Mouse (Mus musculus) CH12.LX (cell line): ENCODE results near the gene Gclm. TPM values are rescaled to one million over a fixed set of nuclear protein-coding genes. Genes with fewer than 3 reads are reported as not detected.

ENCODE experiments used
- DNase-seq: peaks from one replicate; pipeline ENCODE4 v3.0.0-alpha.2; 2013; ENCODE audit errors: extremely low read depth
- H3K27ac ChIP-seq: 2 replicates; pipeline ENCODE4 v1.5.1; 2012; ENCODE audit warnings: low read depth, mild to moderate bottlenecking, control low read depth, moderate library complexity; ENCODE audit not compliant: insufficient read depth
- H3K27me3 ChIP-seq: replicated peaks from 2 replicates; pipeline ENCODE3; 2012; ENCODE audit warnings: inconsistent platforms
- H3K36me3 ChIP-seq, 2 experiments: replicated peaks in 1 of 2; 2 replicates each; pipeline versions ENCODE3 to v1.6.1; 2012; ENCODE audit warnings: inconsistent platforms in 1 of 2, low read length in 1 of 2, mild to moderate bottlenecking in 1 of 2, mixed read lengths in 1 of 2, moderate library complexity in 1 of 2; ENCODE audit not compliant: control insufficient read depth in 1 of 2, insufficient read depth in 1 of 2
- H3K4me1 ChIP-seq, 2 experiments: 2 replicates each; pipeline ENCODE4 v1.6.1; 2012; ENCODE audit warnings: inconsistent platforms in 1 of 2, moderate library complexity in 1 of 2; ENCODE audit not compliant: insufficient read depth in 2 of 2, control insufficient read depth in 1 of 2
- H3K4me2 ChIP-seq: 2 replicates; pipeline ENCODE4 v1.6.1; 2012; ENCODE audit warnings: low read depth, mild to moderate bottlenecking, control low read depth; ENCODE audit not compliant: poor library complexity, insufficient read depth, severe bottlenecking
- H3K4me3 ChIP-seq, 3 experiments: fragments of 150-350 bp in 1 of 3; sonication (generic) in 1 of 3; replicated peaks in 1 of 3; 2 replicates each; pipeline versions ENCODE3 to v1.5.1; 2011 to 2012; ENCODE audit warnings: low read depth in 2 of 3, low read length in 2 of 3, mild to moderate bottlenecking in 2 of 3, moderate library complexity in 2 of 3, control low read depth in 1 of 3, improper control_type of control experiment in 1 of 3, inconsistent platforms in 1 of 3, mixed read lengths in 1 of 3; ENCODE audit not compliant: poor library complexity in 1 of 3
- H3K79me2 ChIP-seq: replicated peaks from 2 replicates; pipeline ENCODE4 v1.6.1; 2012; ENCODE audit warnings: mild to moderate bottlenecking, moderate library complexity; ENCODE audit not compliant: control insufficient read depth, poor library complexity, insufficient read depth, severe bottlenecking; ENCODE audit errors: extremely low read depth
- H3K9ac ChIP-seq: 2 replicates; pipeline ENCODE4 v1.6.1; 2012; ENCODE audit warnings: low read depth, mild to moderate bottlenecking, control low read depth, moderate library complexity; ENCODE audit not compliant: insufficient read depth
- H3K9me3 ChIP-seq: replicated peaks from 2 replicates; pipeline ENCODE3; 2012; ENCODE audit warnings: low read length, inconsistent platforms, mixed read lengths
- BHLHE40 ChIP-seq: IDR thresholded peaks from 2 replicates; pipeline ENCODE4 v1.6.1; 2011; ENCODE audit warnings: mild to moderate bottlenecking, low read depth, low read length, improper control_type of control experiment
- CHD1 ChIP-seq: IDR thresholded peaks from 2 replicates; pipeline ENCODE4 v1.6.1; 2012; ENCODE audit warnings: low read depth, low read length, improper control_type of control experiment, inconsistent platforms
- CHD2 ChIP-seq: IDR thresholded peaks from 2 replicates; pipeline ENCODE4 v1.6.1; 2011; ENCODE audit warnings: low read length, improper control_type of control experiment
- CTCF ChIP-seq, 2 experiments: IDR thresholded peaks in 1 of 2; conservative IDR thresholded peaks in 1 of 2; 2 replicates each; pipeline ENCODE4 v1.5.1; 2011 to 2012; ENCODE audit warnings: low read depth in 2 of 2, low read length in 2 of 2, improper control_type of control experiment in 1 of 2, inconsistent platforms in 1 of 2, mild to moderate bottlenecking in 1 of 2, moderate library complexity in 1 of 2
- EP300 ChIP-seq: IDR thresholded peaks from 2 replicates; pipeline ENCODE4 v1.6.1; 2011; ENCODE audit warnings: low read length, improper control_type of control experiment
- ETS1 ChIP-seq: conservative IDR thresholded peaks from 2 replicates; pipeline ENCODE4 v1.6.1; 2012; ENCODE audit warnings: low read depth, mild to moderate bottlenecking, inconsistent platforms, low read length, improper control_type of control experiment, moderate library complexity
- GABPA ChIP-seq: IDR thresholded peaks from 2 replicates; pipeline ENCODE4 v1.6.1; 2012; ENCODE audit warnings: low read depth, low read length, improper control_type of control experiment, inconsistent platforms; ENCODE audit not compliant: insufficient replicate concordance
- HCFC1 ChIP-seq: IDR thresholded peaks from 2 replicates; pipeline ENCODE4 v1.6.1; 2012; ENCODE audit warnings: low read depth, mild to moderate bottlenecking, inconsistent platforms, low read length, improper control_type of control experiment
- JUN ChIP-seq: IDR thresholded peaks from 2 replicates; pipeline ENCODE4 v1.6.1; 2011; ENCODE audit warnings: low read depth, mild to moderate bottlenecking, low read length, improper control_type of control experiment, moderate library complexity; ENCODE audit not compliant: insufficient read depth
- KAT2A ChIP-seq: IDR thresholded peaks from 2 replicates; pipeline ENCODE4 v1.6.1; 2012; ENCODE audit warnings: low read length, improper control_type of control experiment, inconsistent platforms; ENCODE audit not compliant: insufficient replicate concordance
- MAFK ChIP-seq: IDR thresholded peaks from 2 replicates; pipeline ENCODE4 v1.6.1; 2011; ENCODE audit warnings: low read length, improper control_type of control experiment; ENCODE audit not compliant: insufficient replicate concordance
- MAX ChIP-seq: IDR thresholded peaks from 2 replicates; pipeline ENCODE4 v1.6.1; 2011; ENCODE audit warnings: low read length, improper control_type of control experiment
- MEF2A ChIP-seq: IDR thresholded peaks from 2 replicates; pipeline ENCODE4 v1.6.1; 2014; ENCODE audit warnings: low read depth, mild to moderate bottlenecking, inconsistent platforms, low read length, improper control_type of control experiment, borderline replicate concordance
- MXI1 ChIP-seq: IDR thresholded peaks from 2 replicates; pipeline ENCODE4 v1.6.1; 2011; ENCODE audit warnings: mild to moderate bottlenecking, low read depth, low read length, improper control_type of control experiment
- MYC ChIP-seq: IDR thresholded peaks from 2 replicates; pipeline ENCODE4 v1.6.1; 2011; ENCODE audit warnings: low read depth, mild to moderate bottlenecking, improper control_type of control experiment, low read length
- NRF1 ChIP-seq: IDR thresholded peaks from 2 replicates; pipeline ENCODE4 v1.6.1; 2014; ENCODE audit warnings: low read depth, mild to moderate bottlenecking, inconsistent platforms, low read length, improper control_type of control experiment, moderate library complexity
- PAX5 ChIP-seq: IDR thresholded peaks from 2 replicates; pipeline ENCODE4 v1.6.1; 2012; ENCODE audit warnings: low read length, inconsistent platforms, mixed read lengths
- POLR2A ChIP-seq: IDR thresholded peaks from 2 replicates; pipeline ENCODE4 v1.6.1; 2011; ENCODE audit warnings: low read depth, mild to moderate bottlenecking, improper control_type of control experiment, low read length
- RAD21 ChIP-seq: IDR thresholded peaks from 2 replicates; pipeline ENCODE4 v1.6.1; 2011; ENCODE audit warnings: low read depth, mild to moderate bottlenecking, low read length, improper control_type of control experiment, moderate library complexity
- RCOR1 ChIP-seq: conservative IDR thresholded peaks from 2 replicates; pipeline ENCODE4 v1.6.1; 2012; ENCODE audit warnings: low read depth, mild to moderate bottlenecking, inconsistent platforms, low read length, improper control_type of control experiment
- SIN3A ChIP-seq: IDR thresholded peaks from 2 replicates; pipeline ENCODE4 v1.6.1; 2012; ENCODE audit warnings: low read length, improper control_type of control experiment, inconsistent platforms
- SMC3 ChIP-seq: IDR thresholded peaks from 2 replicates; pipeline ENCODE4 v1.6.1; 2011; ENCODE audit warnings: low read depth, low read length, improper control_type of control experiment
- TBP ChIP-seq: conservative IDR thresholded peaks from 2 replicates; pipeline ENCODE4 v1.6.1; 2011; ENCODE audit warnings: low read depth, low read length, improper control_type of control experiment
- UBTF ChIP-seq: IDR thresholded peaks from 2 replicates; pipeline ENCODE4 v1.6.1; 2012; ENCODE audit warnings: low read depth, mild to moderate bottlenecking, inconsistent platforms, low read length, improper control_type of control experiment, moderate library complexity
- USF1 ChIP-seq: IDR thresholded peaks from 2 replicates; pipeline ENCODE4 v1.6.1; 2014; ENCODE audit warnings: low read depth, mild to moderate bottlenecking, inconsistent platforms, low read length, improper control_type of control experiment
- USF2 ChIP-seq: conservative IDR thresholded peaks from 2 replicates; pipeline ENCODE4 v1.6.1; 2011; ENCODE audit warnings: low read depth, low read length, improper control_type of control experiment
- ZC3H11A ChIP-seq: IDR thresholded peaks from 2 replicates; pipeline ENCODE4 v1.6.1; 2012; ENCODE audit warnings: low read depth, mild to moderate bottlenecking, inconsistent platforms, low read length, improper control_type of control experiment
- ZKSCAN1 ChIP-seq: IDR thresholded peaks from 2 replicates; pipeline ENCODE4 v1.6.1; 2012; ENCODE audit warnings: low read depth, inconsistent platforms, low read length, improper control_type of control experiment, borderline replicate concordance
- ZMIZ1 ChIP-seq: IDR thresholded peaks from 2 replicates; pipeline ENCODE4 v1.6.1; 2012; ENCODE audit warnings: low read depth, mild to moderate bottlenecking, inconsistent platforms, low read length, improper control_type of control experiment
- ZNF384 ChIP-seq: IDR thresholded peaks from 2 replicates; pipeline ENCODE4 v1.6.1; 2012; ENCODE audit warnings: low read depth, low read length, improper control_type of control experiment, inconsistent platforms
- dilution Hi-C: fragments of 300-500 bp; cut with MboI; formaldehyde crosslinking; loops from 2 replicates; pipeline ENCODE4 v1.14.3; 2020; ENCODE audit warnings: low sequenced_read_pairs; ENCODE audit not compliant: extremely low pct_unique_long_range_greater_than_20kb, extremely low pct_ligation_motif_present
- in situ Hi-C: fragments of 300-500 bp; cut with MboI; formaldehyde crosslinking; loops from 3 replicates; pipeline ENCODE4 v1.14.3; 2019; ENCODE audit warnings: low sequenced_read_pairs, low pct_ligation_motif_present, low pct_unique_long_range_greater_than_20kb, mixed read lengths
- polyA plus RNA-seq: library from polyadenylated mRNA; unstranded; fragments of >175 nt; gene quantifications from 2 replicates; pipeline ENCODE4 v1.2.1, GENCODE M21; 2012; ENCODE audit warnings: low read depth; ENCODE audit not compliant: insufficient read length
- total RNA-seq, 2 experiments: library from RNA; depleted of rRNA; stranded (reverse); fragments of 300-350 nt in 1 of 2; fragments of >200 nt in 1 of 2; gene quantifications; 2 replicates each; pipeline ENCODE4 v1.2.3; 2012 to 2014

Gene Gclm
- total and polyA plus RNA-seq, 3 experiments, result 26.1 to 195 (median 108) TPM

- dilution Hi-C loops, result no loop called here
Observed at GRCm38 (mm10) chr3:122210434-122210833, 34.9 kb upstream of the Gclm start.

GRCm38 (mm10) chr3:122210846-122211245, 34.5 kb upstream of the Gclm start:
- dilution Hi-C loops (no loop called here), in situ Hi-C loops (no loop called here)
- Histone ChIP-seq H3K9ac (no peak overlapping the region), H3K9me3 (no peaks in the 10 kb centered on the region), H3K27ac (no peak overlapping the region), H3K4me1 (peaks cover 3 to 13% of the 10 kb centered on the region in 2 experiments; a peak in 3 of 4 replicates), H3K36me3 (no peaks in the 10 kb centered on the region), H3K4me3 (no peak overlapping the region), H3K27me3 (no peaks in the 10 kb centered on the region), H3K4me2 (no peak overlapping the region), H3K79me2 (no peaks in the 10 kb centered on the region)
- TF ChIP-seq SIN3A (no peak), ZNF384 (no peak), RCOR1 (no peak), RAD21 (no peak), BHLHE40 (no peak), TBP (no peak), PAX5 (no peak), POLR2A (no peak), MAFK (no peak), USF1 (no peak), CHD1 (no peak), JUN (no peak), MAX (no peak), EP300 (no peak), KAT2A (no peak), GABPA (no peak), MXI1 (no peak), SMC3 (no peak), CTCF (conservative IDR thresholded peaks at IDR 0.05 in 1 of 2, IDR thresholded peaks at IDR 0.05 in 1 of 2; ENCODE audit: low read depth in 2 of 2, low read length in 2 of 2) (no peak), ETS1 (no peak)
- DNase-seq, result no peak

More at GRCm38 (mm10) chr3:122210434-122210833, 34.9 kb upstream of the Gclm start:
- Histone ChIP-seq H3K4me1 (peaks cover 3 to 13% of the 10 kb centered on the region in 2 experiments; a peak in 3 of 4 replicates), H3K36me3 (no peaks in the 10 kb centered on the region), H3K9me3 (no peaks in the 10 kb centered on the region), H3K9ac (no peak overlapping the region), H3K4me3 (no peak overlapping the region), H3K27me3 (no peaks in the 10 kb centered on the region), H3K79me2 (no peaks in the 10 kb centered on the region), H3K27ac (no peak overlapping the region), H3K4me2 (no peak overlapping the region)
- in situ Hi-C loops, result no loop called here
- no peak for DNase-seq
- TF ChIP-seq MEF2A, result no peak
- no peak for TF ChIP-seq MXI1
- no peak for TF ChIP-seq MAX
- TF ChIP-seq ETS1, result no peak
- no peak for TF ChIP-seq ZC3H11A
- TF ChIP-seq ZKSCAN1, result no peak
- no peak for TF ChIP-seq SMC3
- no peak for TF ChIP-seq CHD2
- TF ChIP-seq BHLHE40, result no peak
- TF ChIP-seq PAX5, result no peak
- no peak for TF ChIP-seq ZMIZ1
- no peak for TF ChIP-seq HCFC1
- no peak for TF ChIP-seq UBTF
- no peak for TF ChIP-seq EP300
- TF ChIP-seq USF2, result no peak
- no peak for TF ChIP-seq NRF1
- TF ChIP-seq GABPA, result no peak
- TF ChIP-seq MYC, result no peak
